Mouse (Mus musculus) hindbrain, embryonic 10.5 days (tissue): ENCODE results near the gene Prr15l. TPM values are rescaled to one million over a fixed set of nuclear protein-coding genes. Genes with fewer than 3 reads are reported as not detected.

Experiments used
- DNase-seq: peaks from one replicate; pipeline ENCODE4 v3.0.0-alpha.2; 2017; ENCODE audit warnings: low spot score
- H3K27ac ChIP-seq: fragments of 300-500 bp; sonication (generic); 2 replicates; pipeline ENCODE4 v1.5.1; 2016; ENCODE audit warnings: mild to moderate bottlenecking, moderate library complexity
- H3K27me3 ChIP-seq: fragments of 300-500 bp; sonication (generic); 2 replicates; pipeline ENCODE4 v1.6.1; 2016; ENCODE audit warnings: mild to moderate bottlenecking; ENCODE audit not compliant: poor library complexity, insufficient read depth, severe bottlenecking
- H3K36me3 ChIP-seq: fragments of 300-500 bp; sonication (generic); 2 replicates; pipeline ENCODE4 v1.6.1; 2016; ENCODE audit warnings: mild to moderate bottlenecking, moderate library complexity
- H3K4me1 ChIP-seq: fragments of 300-500 bp; sonication (generic); replicated peaks from 2 replicates; pipeline ENCODE4 v1.6.1; 2016; ENCODE audit warnings: mild to moderate bottlenecking
- H3K4me3 ChIP-seq: fragments of 300-500 bp; sonication (generic); 2 replicates; pipeline ENCODE4 v1.5.1; 2016; ENCODE audit warnings: mild to moderate bottlenecking, moderate library complexity
- H3K9me3 ChIP-seq: fragments of 300-500 bp; sonication (generic); 2 replicates; pipeline ENCODE4 v1.6.1; 2016; ENCODE audit warnings: mild to moderate bottlenecking, moderate library complexity
- WGBS: fragments of 180-500 bp; shearing (Covaris S2); methylation state at CpG from one replicate; pipeline ENCODE4 v1.1.7; 2016; 5-methylcytosine and 5-hydroxymethylcytosine counted together
- polyA plus RNA-seq: library from polyadenylated mRNA; unstranded; fragments of >200 nt; fragmentation: Nextera tagmentation; extraction: Ambion mirVana; gene quantifications from 2 replicates; pipeline ENCODE4 v1.2.1, GENCODE M21; 2016

Prr15l gene
- polyA plus RNA-seq, 1 experiment from 2014 or later: 0.75 TPM

- Histone ChIP-seq H3K4me3 (peak overlapping the region; percentile 29), H3K27me3 (no peaks in the 10 kb centered on the region), H3K36me3 (peaks cover 22% of the 10 kb centered on the region), H3K9me3 (no peaks in the 10 kb centered on the region), H3K27ac (peak overlapping the region; percentile 93), H3K4me1 (peaks cover 94% of the 10 kb centered on the region)
- peak; percentile 85 for DNase-seq
- 10% methylated on average over 16 of the region's 16 CpGs for WGBS
Observed at GRCm38 (mm10) chr11:96902639-96903635, 25.0 kb upstream of the Prr15l start.

- DNase-seq: peak; percentile 77
- H3K4me3 ChIP-seq: peak overlapping the region; percentile 3; the same call in 1 of the 2 replicates
- H3K4me1 ChIP-seq: peaks cover 93% of the 10 kb centered on the region
- peaks cover 56% of the 10 kb centered on the region for H3K36me3 ChIP-seq
- no peaks in the 10 kb centered on the region for H3K27me3 ChIP-seq
- 39% methylated on average over 15 of the region's 15 CpGs for WGBS
- H3K27ac ChIP-seq: peak overlapping the region; percentile 95
- H3K9me3 ChIP-seq: no peaks in the 10 kb centered on the region
Observed at GRCm38 (mm10) chr11:96906431-96907161, 21.3 kb upstream of the Prr15l start.

- H3K27me3 ChIP-seq: no peaks in the 10 kb centered on the region
- peak overlapping the region; percentile 95 for H3K27ac ChIP-seq
- H3K9me3 ChIP-seq: no peaks in the 10 kb centered on the region
- DNase-seq: no peak
- WGBS: 88% methylated on average over 12 of the region's 12 CpGs
- H3K4me1 ChIP-seq: peaks cover 77% of the 10 kb centered on the region
- H3K4me3 ChIP-seq: no peak overlapping the region
- peaks cover 76% of the 10 kb centered on the region for H3K36me3 ChIP-seq
Observed at GRCm38 (mm10) chr11:96908594-96908993, 19.3 kb upstream of the Prr15l start.

GRCm38 (mm10) chr11:96910003-96910402 is 17.9 kb upstream of the Prr15l start:
- Histone ChIP-seq H3K27me3 (no peaks in the 10 kb centered on the region), H3K27ac (peak overlapping the region; percentile 95), H3K9me3 (no peaks in the 10 kb centered on the region), H3K36me3 (peaks cover 79% of the 10 kb centered on the region), H3K4me1 (peaks cover 73% of the 10 kb centered on the region), H3K4me3 (no peak overlapping the region)
- DNase-seq: peak; percentile 88
- 21% methylated on average over 7 of the region's 7 CpGs for WGBS

- 0 out of 2 replicates have a peak, but pooled peaks cover 4% of the 10 kb centered on the region for H3K27me3 ChIP-seq
- H3K36me3 ChIP-seq: peaks cover 59% of the 10 kb centered on the region
- H3K4me1 ChIP-seq: peaks cover 57% of the 10 kb centered on the region
- WGBS: 87% methylated on average over 11 of the region's 11 CpGs
- H3K4me3 ChIP-seq: no peak overlapping the region
- no peaks in the 10 kb centered on the region for H3K9me3 ChIP-seq
- no peak for DNase-seq
- no peak overlapping the region for H3K27ac ChIP-seq
Observed at GRCm38 (mm10) chr11:96912682-96913081, 15.2 kb upstream of the Prr15l start.

- Histone ChIP-seq H3K27ac (peak within 1 kb of the TSS; percentile 91), H3K27me3 (0 out of 2 replicates have a peak, but pooled peaks cover 4% of the 10 kb centered on the region), H3K4me3 (peak within 1 kb of the TSS; percentile 85), H3K36me3 (peaks cover 26% of the 10 kb centered on the region), H3K9me3 (no peaks in the 10 kb centered on the region), H3K4me1 (peaks cover 24% of the 10 kb centered on the region)
- DNase-seq: peak; percentile 100
- under 1% methylated on average over 55 of the region's 55 CpGs for WGBS
Observed at GRCm38 (mm10) chr11:96916044-96916884, 11.6 kb upstream of the Prr15l start, which contains the start of gene Cdk5rap3. Cdk5rap3 (minus strand) TSS chr11:96916496.

GRCm38 (mm10) chr11:96916885-96917396 is 11.0 kb upstream of the Prr15l start:
- no peak for DNase-seq
- peaks cover 19% of the 10 kb centered on the region for H3K36me3 ChIP-seq
- 36% methylated on average over 13 of the region's 13 CpGs for WGBS
- no peaks in the 10 kb centered on the region for H3K9me3 ChIP-seq
- peak overlapping the region; percentile 85 for H3K4me3 ChIP-seq
- 0 out of 2 replicates have a peak, but pooled peaks cover 4% of the 10 kb centered on the region for H3K27me3 ChIP-seq
- peak overlapping the region; percentile 91; the same call in 1 of the 2 replicates for H3K27ac ChIP-seq
- peaks cover 22% of the 10 kb centered on the region for H3K4me1 ChIP-seq

- no peak for DNase-seq
- 87% methylated on average over 6 of the region's 6 CpGs for WGBS
Observed at GRCm38 (mm10) chr11:96917415-96917814, 10.5 kb upstream of the Prr15l start.

GRCm38 (mm10) chr11:96919003-96919402 is 8.9 kb upstream of the Prr15l start:
- Histone ChIP-seq H3K4me1 (peaks cover 15% of the 10 kb centered on the region), H3K27ac (no peak overlapping the region), H3K9me3 (no peaks in the 10 kb centered on the region), H3K4me3 (no peak overlapping the region), H3K36me3 (no peaks in the 10 kb centered on the region), H3K27me3 (0 out of 2 replicates have a peak, but pooled peaks cover 7% of the 10 kb centered on the region)
- no peak for DNase-seq
- 62% methylated on average over 6 of the region's 6 CpGs for WGBS

More at GRCm38 (mm10) chr11:96917415-96917814, 10.5 kb upstream of the Prr15l start:
- Histone ChIP-seq H3K4me1 (peaks cover 22% of the 10 kb centered on the region), H3K4me3 (peak overlapping the region; percentile 85; the same call in 1 of the 2 replicates), H3K36me3 (peaks cover 14% of the 10 kb centered on the region), H3K27ac (peak overlapping the region; percentile 91; the same call in 1 of the 2 replicates), H3K9me3 (no peaks in the 10 kb centered on the region), H3K27me3 (0 out of 2 replicates have a peak, but pooled peaks cover 4% of the 10 kb centered on the region)

GRCm38 (mm10) chr11:96924861-96925260 is 3.0 kb upstream of the Prr15l start:
- Histone ChIP-seq H3K27ac (no peak overlapping the region), H3K36me3 (no peaks in the 10 kb centered on the region), H3K9me3 (no peaks in the 10 kb centered on the region), H3K27me3 (peaks cover 26% of the 10 kb centered on the region), H3K4me1 (peaks cover 19% of the 10 kb centered on the region), H3K4me3 (no peak overlapping the region)
- WGBS: 86% methylated on average over 11 of the region's 11 CpGs
- DNase-seq: no peak

- H3K9me3 ChIP-seq: no peaks in the 10 kb centered on the region
- 84% methylated on average over 12 of the region's 12 CpGs for WGBS
- H3K27me3 ChIP-seq: peaks cover 29% of the 10 kb centered on the region
- no peak overlapping the region for H3K4me3 ChIP-seq
- H3K27ac ChIP-seq: no peak overlapping the region
- peaks cover 21% of the 10 kb centered on the region for H3K4me1 ChIP-seq
- DNase-seq: no peak
- H3K36me3 ChIP-seq: no peaks in the 10 kb centered on the region
Observed at GRCm38 (mm10) chr11:96925469-96926148, 2.3 kb upstream of the Prr15l start.
